Mouse (Mus musculus): ENCODE measurements around the gene Bicdl2.

- TF ChIP-seq POLR2A (IDR thresholded peaks at IDR 0.05; ENCODE audit: control insufficient read depth, extremely low read depth, insufficient read depth, low read length, poor library complexity) (no peak), CTCF (IDR thresholded peaks at IDR 0.05; ENCODE audit: borderline replicate concordance, control insufficient read depth, extremely low read depth, insufficient read depth, low read length, poor library complexity) (no peak)
These were observed 15.4 kb downstream of the Bicdl2 start for GRCm38 (mm10) chr17:23675564-23676281.
